Mouse (Mus musculus) midbrain, postnatal 0 days (tissue): ENCODE measurements around the gene Slc4a4. TPM values are rescaled to one million over a fixed set of nuclear protein-coding genes. Genes with fewer than 3 reads are reported as not detected.
"Not testable (repeated sequence)": the region's sequence is repeated elsewhere in the genome, so short reads cannot be mapped to it uniquely, and the experiment has no call there.

Experiments used
- ATAC-seq: fragments of 200-750 bp; cut with Nextera tagmentation; 2 replicates; pipeline ENCODE4 v1.8.0; 2017; ENCODE audit warnings: moderate number of reproducible peaks, mild to moderate bottlenecking, moderate TSS enrichment, moderate library complexity; ENCODE audit not compliant: low FRiP score
- DNase-seq: peaks from one replicate; pipeline ENCODE4 v3.0.0-alpha.2; 2015; ENCODE audit warnings: low spot score
- H3K27ac ChIP-seq: fragments of 300-500 bp; sonication (generic); 2 replicates; pipeline ENCODE4 v1.5.1; 2014; ENCODE audit warnings: low read depth, mild to moderate bottlenecking, low read length, mixed read lengths
- H3K27me3 ChIP-seq: fragments of 300-500 bp; sonication (generic); 2 replicates; pipeline ENCODE4 v1.6.1; 2014; ENCODE audit warnings: low read length, control low read depth, mixed read lengths; ENCODE audit not compliant: insufficient read depth
- H3K36me3 ChIP-seq: fragments of 300-500 bp; sonication (generic); 2 replicates; pipeline ENCODE4 v1.6.1; 2014; ENCODE audit warnings: low read length, control low read depth, mixed read lengths; ENCODE audit not compliant: insufficient read depth
- H3K4me1 ChIP-seq: fragments of 300-500 bp; sonication (generic); 2 replicates; pipeline ENCODE4 v1.6.1; 2014; ENCODE audit warnings: mild to moderate bottlenecking, control low read depth, antibody characterized with exemption, low read length, mixed read lengths; ENCODE audit not compliant: insufficient read depth
- H3K4me2 ChIP-seq: fragments of 300-500 bp; sonication (generic); 2 replicates; pipeline ENCODE4 v1.6.1; 2014; ENCODE audit warnings: low read depth, mild to moderate bottlenecking, low read length, mixed read lengths; ENCODE audit not compliant: poor library complexity, severe bottlenecking
- H3K4me3 ChIP-seq: fragments of 300-500 bp; sonication (generic); 2 replicates; pipeline ENCODE4 v1.5.1; 2014; ENCODE audit warnings: low read depth, mild to moderate bottlenecking, low read length, moderate library complexity
- H3K9ac ChIP-seq: fragments of 300-500 bp; sonication (generic); replicated peaks from 2 replicates; pipeline ENCODE4 v1.6.1; 2014; ENCODE audit warnings: mild to moderate bottlenecking, low read length, moderate library complexity, mixed read lengths; ENCODE audit not compliant: poor library complexity, severe bottlenecking
- H3K9me3 ChIP-seq: fragments of 300-500 bp; sonication (generic); 2 replicates; pipeline ENCODE4 v1.6.1; 2016; ENCODE audit warnings: low read length, control low read depth
- CTCF ChIP-seq: IDR thresholded peaks from 2 replicates; pipeline ENCODE4 v1.5.1; 2016; ENCODE audit warnings: antibody characterized with exemption, mild to moderate bottlenecking
- WGBS: fragments of 180-500 bp; shearing (Covaris S2); extraction: QIAGEN DNeasy Blood & Tissue Kit; methylation state at CpG from one replicate; pipeline ENCODE4 v1.1.7; 2014; 5-methylcytosine and 5-hydroxymethylcytosine counted together
- polyA plus RNA-seq: library from polyadenylated mRNA; unstranded; fragments of >200 nt; fragmentation: Nextera tagmentation; extraction: Ambion mirVana; gene quantifications from 2 replicates; pipeline ENCODE4 v1.2.1, GENCODE M21; 2015
- total RNA-seq: library from RNA; depleted of rRNA; stranded (reverse); fragments of >200 nt; gene quantifications from 2 replicates; pipeline ENCODE4 v1.2.3, GENCODE M21; 2014

Slc4a4 gene
- total and polyA plus RNA-seq, 2 experiments from 2014 or later = 17.4 to 57.3 TPM

DNA sequence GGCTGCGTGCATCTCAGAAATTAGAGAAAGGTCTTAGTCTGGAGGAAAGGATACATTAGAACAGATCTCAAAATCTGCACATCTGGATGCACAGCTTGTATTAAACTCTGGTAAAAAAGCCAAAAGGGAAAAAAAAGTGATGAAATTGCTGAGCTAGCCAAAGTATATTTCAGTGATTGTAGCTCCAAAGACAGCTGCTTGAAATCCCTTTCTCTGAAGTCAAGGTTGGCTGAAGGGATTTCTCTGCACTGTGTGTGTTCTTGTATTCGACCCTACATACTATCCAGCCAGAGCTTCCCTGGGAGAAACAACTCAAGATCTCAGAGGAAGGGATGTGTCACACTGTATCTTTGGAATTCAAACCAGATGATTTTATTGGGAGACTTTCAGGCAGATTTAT lies 223.2 kb downstream of the Slc4a4 start:
- no peaks in the 10 kb centered on the region for H3K36me3 ChIP-seq
- ATAC-seq (no peak), DNase-seq (no peak)
- H3K27me3 ChIP-seq = no peaks in the 10 kb centered on the region
- no peak overlapping the region for H3K9ac ChIP-seq
- no peak overlapping the region for H3K4me3 ChIP-seq
- no peak overlapping the region for H3K4me2 ChIP-seq
- no peaks in the 10 kb centered on the region for H3K9me3 ChIP-seq
- no peak overlapping the region for H3K27ac ChIP-seq
- H3K4me1 ChIP-seq = no peaks in the 10 kb centered on the region
- 70% methylated on average over 2 of the region's 2 CpGs for WGBS
- TF ChIP-seq CTCF = no peak

DNA sequence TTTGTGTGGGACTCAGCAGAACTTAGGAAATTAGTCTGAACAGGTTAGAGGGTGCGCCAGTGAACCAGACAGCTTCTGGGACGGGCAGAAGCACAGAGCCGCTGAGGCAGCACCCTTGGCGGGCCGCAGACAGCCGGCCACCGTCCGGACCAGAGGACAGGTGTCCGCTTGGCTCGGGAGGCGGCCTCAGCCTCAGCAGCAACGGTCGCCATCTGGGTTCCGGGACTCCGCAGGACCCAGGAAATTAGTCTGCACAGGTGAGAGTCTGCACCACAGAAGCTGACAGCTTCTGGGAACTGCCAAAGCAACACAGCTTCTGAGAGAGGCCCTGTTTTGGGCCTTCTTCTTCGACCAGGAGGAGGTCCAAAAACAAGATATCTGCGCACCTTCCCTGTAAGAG lies 225.4 kb downstream of the Slc4a4 start:
- H3K27me3 ChIP-seq, DNase-seq, H3K4me1 ChIP-seq, H3K9me3 ChIP-seq, H3K27ac ChIP-seq, H3K4me2 ChIP-seq, H3K36me3 ChIP-seq, H3K4me3 ChIP-seq, H3K9ac ChIP-seq, ATAC-seq: not testable (repeated sequence)
- WGBS = 92% methylated on average over 9 of the region's 17 CpGs

DNA sequence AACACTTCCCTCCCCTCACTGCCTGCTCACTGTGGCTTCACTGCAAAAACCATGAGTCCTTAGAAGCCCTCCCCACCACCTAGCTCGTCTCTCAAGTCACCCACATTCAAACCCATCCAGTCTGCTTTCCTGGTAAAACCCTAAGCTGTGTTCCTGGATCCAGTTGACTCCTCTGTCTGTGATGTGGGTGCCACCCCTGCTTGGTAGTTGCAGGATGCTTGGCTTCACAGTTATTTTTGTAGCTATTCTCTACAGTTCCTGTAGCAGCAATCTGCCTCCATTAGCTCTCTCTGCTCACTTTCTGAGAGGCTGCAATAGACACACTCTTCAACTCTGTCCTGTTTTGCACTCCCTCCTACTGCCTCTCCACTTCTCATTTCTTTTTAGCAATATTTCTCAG lies 234.3 kb downstream of the Slc4a4 start:
- Histone ChIP-seq H3K36me3 (no peaks in the 10 kb centered on the region), H3K4me2 (no peak overlapping the region), H3K9me3 (no peaks in the 10 kb centered on the region), H3K4me3 (no peak overlapping the region), H3K9ac (no peak overlapping the region), H3K27me3 (no peaks in the 10 kb centered on the region), H3K4me1 (no peaks in the 10 kb centered on the region), H3K27ac (no peak overlapping the region)
- 79% methylated on average over 1 of the region's 1 CpGs for WGBS
- DNase-seq = no peak
- TF ChIP-seq CTCF = no peak
- ATAC-seq = no peak

DNA sequence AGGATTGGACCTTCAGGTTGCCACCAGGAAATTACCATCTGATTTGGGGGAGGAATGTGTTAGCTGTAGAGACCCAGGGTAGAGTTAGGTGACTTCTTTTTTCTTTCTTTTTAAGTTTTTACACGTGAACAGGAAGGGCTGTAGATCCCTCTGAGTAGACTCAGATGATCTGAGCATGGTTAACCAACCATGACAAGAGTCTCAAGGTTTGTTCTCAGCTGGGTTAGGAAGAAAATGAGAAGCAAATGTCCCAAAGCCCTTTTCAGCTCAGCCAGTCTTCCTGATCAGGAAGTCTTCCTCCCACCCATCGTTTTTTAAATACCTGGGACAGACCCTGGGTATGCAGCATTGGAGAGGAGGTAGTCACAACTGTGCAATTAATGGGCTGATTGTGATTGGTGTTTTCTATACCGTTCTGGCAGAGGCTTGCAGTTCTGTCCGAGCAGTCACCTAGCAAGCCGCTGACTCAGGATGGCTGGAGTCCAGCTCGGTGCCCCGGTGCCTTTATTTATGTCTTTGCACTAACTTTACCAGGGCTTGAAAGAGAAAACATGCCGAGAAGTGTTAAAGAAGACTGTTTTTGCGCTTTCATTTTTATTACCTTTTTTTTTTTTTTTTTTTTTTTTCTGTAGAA lies 236.8 kb downstream of the Slc4a4 start:
- Histone ChIP-seq H3K27ac (no peak overlapping the region), H3K27me3 (no peaks in the 10 kb centered on the region), H3K9ac (no peak overlapping the region), H3K36me3 (no peaks in the 10 kb centered on the region), H3K9me3 (no peaks in the 10 kb centered on the region), H3K4me3 (no peak overlapping the region), H3K4me2 (no peak overlapping the region), H3K4me1 (no peaks in the 10 kb centered on the region)
- no peak for ATAC-seq
- no peak for TF ChIP-seq CTCF
- WGBS = 71% methylated on average over 9 of the region's 9 CpGs
- DNase-seq = peak; percentile 12

DNA sequence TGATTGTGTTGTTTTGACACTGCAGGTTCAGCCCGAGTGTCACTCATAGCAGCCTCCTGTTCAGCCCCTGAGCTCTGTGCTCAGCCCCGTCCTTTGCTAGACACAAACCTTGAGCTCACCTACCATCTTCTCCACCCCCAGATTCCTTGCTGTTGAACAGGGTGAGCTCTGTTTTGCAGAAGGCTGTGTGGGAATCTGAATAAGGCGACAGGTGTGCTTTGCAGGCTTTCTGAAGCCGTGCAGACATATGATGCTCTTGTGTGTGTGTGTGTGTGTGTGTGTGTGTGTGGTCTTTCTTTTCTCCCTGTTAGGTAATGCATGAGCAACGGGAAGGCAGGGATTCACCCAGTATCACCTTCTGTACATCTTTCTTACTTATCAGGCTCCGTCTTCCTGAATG lies 241.6 kb downstream of the Slc4a4 start:
- Histone ChIP-seq H3K27me3 (no peaks in the 10 kb centered on the region), H3K27ac (no peak overlapping the region), H3K9ac (no peak overlapping the region), H3K36me3 (no peaks in the 10 kb centered on the region), H3K9me3 (no peaks in the 10 kb centered on the region), H3K4me3 (no peak overlapping the region), H3K4me1 (no peaks in the 10 kb centered on the region), H3K4me2 (no peak overlapping the region)
- no peak for TF ChIP-seq CTCF
- DNase-seq (no peak), ATAC-seq (no peak)
- 91% methylated on average over 6 of the region's 6 CpGs for WGBS

DNA sequence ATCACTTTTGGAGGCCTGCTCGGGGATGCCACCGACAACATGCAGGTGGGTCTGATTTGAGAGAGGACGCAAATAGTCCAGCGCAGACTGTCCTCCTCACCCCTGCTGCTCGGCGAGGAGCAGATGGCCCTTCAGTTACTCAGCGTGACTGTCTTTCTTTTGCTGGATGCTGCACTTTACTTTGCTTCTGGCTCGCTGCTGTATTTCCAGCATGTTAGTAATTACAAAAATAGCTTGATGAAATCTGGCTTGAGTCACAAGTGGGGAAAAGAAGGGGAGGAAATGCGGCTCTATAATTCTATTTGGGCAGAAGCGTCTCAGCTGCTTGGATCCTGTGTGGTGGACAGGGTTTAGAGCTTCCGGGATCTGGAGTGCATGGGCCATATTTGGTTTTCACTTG lies 249.2 kb downstream of the Slc4a4 start:
- H3K27ac ChIP-seq = no peak overlapping the region
- no peaks in the 10 kb centered on the region for H3K9me3 ChIP-seq
- H3K36me3 ChIP-seq = no peaks in the 10 kb centered on the region
- 91% methylated on average over 11 of the region's 11 CpGs for WGBS
- no peaks in the 10 kb centered on the region for H3K27me3 ChIP-seq
- H3K4me1 ChIP-seq = no peaks in the 10 kb centered on the region
- ATAC-seq (no peak), DNase-seq (peak; percentile 21)
- H3K9ac ChIP-seq = no peak overlapping the region
- no peak overlapping the region for H3K4me3 ChIP-seq
- no peak for TF ChIP-seq CTCF
- H3K4me2 ChIP-seq = no peak overlapping the region
